Mouse (Mus musculus): Measurements from ENCODE around the gene Hp. TPM values are rescaled to one million over a fixed set of nuclear protein-coding genes. Genes with fewer than 3 reads are reported as not detected.

Hp gene
- total RNA-seq, 2 experiments from 2014 or later: 175 to 358 TPM

- no peak for ATAC-seq (replicated peaks; ENCODE audit: poor library complexity)
Observed at GRCm38 (mm10) chr8:109564766-109565165, 14.2 kb downstream of the Hp start.

GRCm38 (mm10) chr8:109563881-109564280 lies 15.1 kb downstream of the Hp start:
- peak; percentile 55 for ATAC-seq (replicated peaks; ENCODE audit: poor library complexity)

- ATAC-seq (replicated peaks; ENCODE audit: poor library complexity): peak; percentile 70
Observed at GRCm38 (mm10) chr8:109551663-109552062, 27.3 kb downstream of the Hp start.

GRCm38 (mm10) chr8:109544049-109544448 lies 34.9 kb downstream of the Hp start:
- no peak for ATAC-seq (replicated peaks; ENCODE audit: poor library complexity)

GRCm38 (mm10) chr8:109542748-109543519 lies 36.0 kb downstream of the Hp start:
- ATAC-seq (replicated peaks; ENCODE audit: poor library complexity): no peak

GRCm38 (mm10) chr8:109542165-109542564 lies 36.8 kb downstream of the Hp start:
- ATAC-seq (replicated peaks; ENCODE audit: poor library complexity): no peak

GRCm38 (mm10) chr8:109536703-109537102 lies 42.3 kb downstream of the Hp start:
- peak; percentile 92 for ATAC-seq (replicated peaks; ENCODE audit: poor library complexity)

GRCm38 (mm10) chr8:109535140-109535990 lies 43.6 kb downstream of the Hp start:
- ATAC-seq (replicated peaks; ENCODE audit: poor library complexity): peak; percentile 68

Other genes with a start within 250 kb of the Hp start
- not detected in 2 replicates for gene Pmfbp1, start 85.1 kb downstream of the Hp start, total RNA-seq (2015)
- not detected in 2 replicates for gene Pmfbp1, start 85.1 kb downstream of the Hp start, total RNA-seq (2017)
- 15.0 and 18.8 TPM in 2 replicates for gene Dhx38, start 13.3 kb downstream of the Hp start, total RNA-seq (2015)
- 68.6 and 69.5 TPM in 2 replicates for gene Dhx38, start 13.3 kb downstream of the Hp start, total RNA-seq (2017)
- gene Txnl4b, start 13.3 kb downstream of the Hp start, total RNA-seq (2015): 7.2 and 8.1 TPM in 2 replicates
- gene Txnl4b, start 13.3 kb downstream of the Hp start, total RNA-seq (2017): 16.5 and 18.4 TPM in 2 replicates
- 13.4 and 20.8 TPM in 2 replicates for gene Dhodh, start 29.5 kb upstream of the Hp start, total RNA-seq (2015)
- gene Dhodh, start 29.5 kb upstream of the Hp start, total RNA-seq (2017): 24.8 and 32.4 TPM in 2 replicates
- 0.27 and 0.79 TPM in 2 replicates for gene Pkd1l3, start 35.3 kb upstream of the Hp start, total RNA-seq (2015)
- gene Pkd1l3, start 35.3 kb upstream of the Hp start, total RNA-seq (2017): 0.12 TPM in 1 of 2 replicates, not detected in the other
- gene Ist1, start 114.1 kb upstream of the Hp start, total RNA-seq (2015): 66.1 and 80.1 TPM in 2 replicates
- 74.6 and 86.1 TPM in 2 replicates for gene Ist1, start 114.1 kb upstream of the Hp start, total RNA-seq (2017)
- 2.2 and 3.8 TPM in 2 replicates for gene Zfp821, start 126.4 kb upstream of the Hp start, total RNA-seq (2015)
- 3.8 and 6.4 TPM in 2 replicates for gene Zfp821, start 126.4 kb upstream of the Hp start, total RNA-seq (2017)
- gene Atxn1l, start 158.6 kb upstream of the Hp start, total RNA-seq (2015): 8.7 and 16.2 TPM in 2 replicates
- 13.7 and 14.7 TPM in 2 replicates for gene Atxn1l, start 158.6 kb upstream of the Hp start, total RNA-seq (2017)
- gene Ap1g1, start 199.4 kb upstream of the Hp start, total RNA-seq (2015): 87.8 and 95.1 TPM in 2 replicates
- 61.5 and 67.1 TPM in 2 replicates for gene Ap1g1, start 199.4 kb upstream of the Hp start, total RNA-seq (2017)

All from megakaryocyte progenitor cell, adult 5-6 weeks (primary cell).